Mouse (Mus musculus): Measurements from ENCODE around the gene Lysmd4.

DNA sequence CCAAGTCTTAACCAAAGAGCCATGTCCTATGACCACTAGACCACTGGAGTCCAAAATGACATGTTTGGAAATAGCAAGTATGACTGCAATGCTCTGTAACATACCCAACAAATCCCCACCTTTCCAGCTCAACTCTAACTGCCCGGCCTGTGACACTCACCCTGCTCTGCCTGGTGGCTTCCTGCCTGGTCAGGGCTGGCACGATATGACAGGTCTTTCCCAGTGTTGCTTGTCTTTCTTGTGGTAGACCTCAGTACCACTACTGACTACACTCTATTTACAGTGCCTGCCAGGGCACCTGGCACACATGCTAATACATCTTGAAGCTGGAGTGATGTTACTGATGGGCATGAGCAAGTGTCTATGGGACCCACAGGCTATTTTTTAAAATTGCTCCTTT, 15.4 kb downstream of the Lysmd4 start:
- TF ChIP-seq POLR2A (IDR thresholded peaks at IDR 0.05; ENCODE audit: control insufficient read depth in 1 of 2, insufficient read depth in 1 of 2, low read depth in 1 of 2, low read length in 2 of 2, poor library complexity in 1 of 2) (no peak), E2F4 (IDR thresholded peaks at IDR 0.05; ENCODE audit: borderline replicate concordance, low read depth, low read length) (no peak), ELF1 (IDR thresholded peaks at IDR 0.05; ENCODE audit: low read depth, low read length) (no peak), RCOR1 (IDR thresholded peaks at IDR 0.05; ENCODE audit: low read depth, low read length) (no peak)
